Mouse (Mus musculus) lung, postnatal 0 days (tissue): ENCODE results near the gene Hoxb8.

Experiments used
- CTCF ChIP-seq: IDR thresholded peaks from 2 replicates; pipeline ENCODE4 v1.5.1; 2016; ENCODE audit warnings: antibody characterized with exemption, mild to moderate bottlenecking
- EP300 ChIP-seq: IDR thresholded peaks from 2 replicates; pipeline ENCODE4 v1.6.1; 2016; ENCODE audit warnings: antibody characterized with exemption, mild to moderate bottlenecking, control low read depth

GRCm38 (mm10) chr11:96301064-96301431 lies 19.3 kb downstream of the Hoxb8 start:
- TF ChIP-seq CTCF: no peak
- TF ChIP-seq EP300: no peak
